Mouse (Mus musculus) CD4-positive, CD25-positive, alpha-beta regulatory T cell, adult 9 weeks (primary cell): ENCODE results near the gene Slc36a1. TPM values are rescaled to one million over a fixed set of nuclear protein-coding genes. Genes with fewer than 3 reads are reported as not detected.

Experiments used
- polyA plus RNA-seq: library from polyadenylated mRNA; unstranded; fragments of 100-300 nt; shearing (Covaris generic); gene quantifications from one replicate; pipeline ENCODE4 v1.2.1, GENCODE M21; 2017

Gene Slc36a1
- 2.3 TPM for polyA plus RNA-seq

DNA sequence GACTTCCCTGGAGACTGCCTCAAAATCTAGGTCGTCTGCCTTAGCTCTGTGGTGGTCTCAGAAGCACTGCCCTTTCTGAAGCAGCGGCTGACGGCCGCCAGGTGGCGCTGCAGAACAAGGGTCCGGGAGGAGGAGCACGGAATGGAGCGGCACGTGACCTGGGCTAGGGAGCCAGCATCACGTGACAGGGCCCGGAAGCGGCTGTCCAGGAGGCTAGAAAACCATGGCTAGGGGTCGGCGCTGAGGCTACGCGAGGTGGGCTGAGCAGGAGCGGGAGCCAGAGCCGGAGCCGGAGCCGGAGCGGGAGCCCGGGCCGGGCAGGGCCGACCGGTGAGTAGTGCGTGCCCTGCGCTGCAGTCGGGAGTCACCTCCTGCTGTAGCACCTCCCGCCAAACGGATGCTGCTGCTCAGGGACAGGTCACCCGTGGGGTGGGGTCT is at the start of gene Slc36a1:
Gene Slc36a1, plus strand, starts transcription at position 192 of the 438 bp plus-strand sequence.

DNA sequence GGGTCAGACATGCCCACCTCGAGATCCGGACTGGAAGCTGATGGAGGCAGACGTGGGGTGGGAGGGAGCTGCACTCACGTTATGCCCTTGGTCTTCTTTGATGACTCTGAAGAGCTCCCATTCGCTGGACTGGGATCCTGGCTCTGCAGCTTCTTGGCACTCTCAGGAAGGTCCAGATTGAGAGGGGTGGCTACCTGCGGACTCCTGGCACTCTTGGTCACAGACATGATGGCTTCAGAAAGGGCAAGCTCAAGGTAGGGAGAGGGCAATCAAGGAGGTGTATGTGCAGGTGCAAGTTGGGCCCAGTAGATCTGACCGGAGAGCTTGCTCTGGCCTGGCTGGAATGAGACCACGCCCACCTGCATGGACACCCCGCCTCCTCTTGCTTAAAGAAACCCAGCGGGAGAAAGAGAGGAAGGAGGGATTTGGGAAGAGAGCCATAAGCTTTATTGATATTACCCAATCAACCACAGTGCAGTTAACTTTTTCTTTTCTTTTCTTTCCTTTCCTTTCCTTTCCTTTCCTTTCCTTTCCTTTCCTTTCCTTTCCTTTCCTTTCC is 19.3 kb upstream of the Slc36a1 start, which contains the start of gene Slc36a2:
Gene Slc36a2, minus strand, starts transcription at position 345 of the 559 bp plus-strand sequence.

Other genes starting within 250 kb of the Slc36a1 start
- gene Tnip1, start 241.4 kb upstream of the Slc36a1 start, polyA plus RNA-seq = 172 TPM
- gene Anxa6, start 170.9 kb upstream of the Slc36a1 start, polyA plus RNA-seq = 554 TPM
- gene Ccdc69, start 126.2 kb upstream of the Slc36a1 start, polyA plus RNA-seq = 69.1 TPM
- 104 TPM for gene Gm2a, start 106.2 kb upstream of the Slc36a1 start, polyA plus RNA-seq
- 0.46 TPM for gene Slc36a3, start 52.6 kb upstream of the Slc36a1 start, polyA plus RNA-seq
- not detected for gene Slc36a2, start 19.3 kb upstream of the Slc36a1 start, polyA plus RNA-seq
- gene Fat2, start 132.2 kb downstream of the Slc36a1 start, polyA plus RNA-seq = 0.01 TPM
- gene Sparc, start 218.8 kb downstream of the Slc36a1 start, polyA plus RNA-seq = not detected